Mouse (Mus musculus) neutrophil, adult 5-6 weeks (primary cell): Measurements from ENCODE around the gene Scd1. TPM values are rescaled to one million over a fixed set of nuclear protein-coding genes. Genes with fewer than 3 reads are reported as not detected.

Source experiments
- ATAC-seq: fragments of 151-379, 151-347 bp; 2 replicates; pipeline ENCODE4 v1.8.0; 2017; ENCODE audit warnings: mild to moderate bottlenecking, moderate TSS enrichment; ENCODE audit not compliant: insufficient number of reproducible peaks, poor library complexity, low FRiP score, severe bottlenecking; ENCODE audit errors: extremely low read depth
- total RNA-seq: library from RNA; stranded (forward); fragments of 200-1000 nt; gene quantifications from 2 replicates; pipeline ENCODE4 v1.2.3, GENCODE M21; 2017

Gene Scd1
- total RNA-seq: 296 and 305 TPM in 2 replicates

DNA sequence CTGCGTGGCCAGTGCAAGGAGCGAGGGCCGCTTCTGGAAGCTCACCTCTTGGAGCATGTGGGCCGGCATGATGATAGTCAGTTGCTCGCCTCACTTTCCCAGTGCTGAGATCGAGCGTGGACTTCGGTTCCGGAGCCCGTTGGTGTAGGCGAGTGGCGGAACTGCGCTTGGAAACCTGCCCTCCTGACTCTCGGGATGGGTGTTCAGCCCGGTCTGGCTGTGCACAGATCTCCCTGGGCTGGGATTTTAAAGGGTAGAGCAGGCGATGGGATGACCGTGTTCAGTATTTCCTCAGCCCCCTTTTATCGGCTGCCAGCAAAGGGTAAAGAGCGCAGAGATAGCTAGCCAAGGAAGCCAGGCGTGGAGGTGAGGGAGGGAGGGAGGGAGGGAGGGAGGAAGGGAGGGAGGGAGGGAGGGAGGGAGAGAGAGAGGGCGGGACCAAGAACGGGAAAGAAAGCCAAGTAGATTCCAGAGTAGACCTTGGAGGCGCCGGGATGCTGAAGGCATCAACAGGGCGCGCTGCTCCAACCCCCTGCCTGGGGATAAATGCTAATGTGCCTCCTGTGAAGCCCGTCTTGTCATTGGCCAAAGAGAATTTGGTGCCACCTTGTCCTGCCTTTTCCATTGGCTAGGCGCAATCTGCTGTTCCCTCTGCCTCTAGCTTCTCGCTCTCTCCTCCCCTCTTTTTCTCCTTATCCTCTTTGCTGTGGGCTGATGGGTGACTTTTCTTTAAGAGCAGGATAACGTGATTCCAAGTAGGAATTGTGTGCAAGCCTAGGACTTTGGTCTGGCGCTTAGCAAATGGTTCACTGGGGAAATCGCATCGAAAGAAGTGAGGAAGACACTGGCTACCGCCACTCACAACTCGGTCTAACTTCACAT lies at the start of gene Scd1:
Gene Scd1 (minus strand): TSS at position 539 of the 882 bp plus-strand sequence.
- peak; percentile 78 for ATAC-seq

DNA sequence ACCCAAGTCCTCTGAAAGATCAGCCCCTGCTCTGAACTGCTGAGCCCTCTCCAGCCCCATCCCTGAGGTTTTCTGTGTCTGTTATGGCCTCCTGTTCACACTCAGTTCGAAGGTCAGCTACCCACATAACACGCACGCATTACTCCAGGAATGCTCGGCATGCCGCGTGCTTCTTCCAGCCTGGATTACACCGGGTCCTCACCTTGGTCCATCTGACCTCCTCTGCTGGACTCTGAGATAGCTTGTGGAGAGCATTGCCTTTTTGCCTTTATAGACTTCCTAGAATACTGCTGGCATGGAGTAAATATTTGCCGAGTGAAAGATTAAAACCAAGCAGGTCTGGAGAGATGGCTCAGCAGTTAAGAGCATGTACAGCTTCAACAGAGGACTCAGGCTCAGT lies 47.7 kb upstream of the Scd1 start:
- ATAC-seq: no peak

DNA sequence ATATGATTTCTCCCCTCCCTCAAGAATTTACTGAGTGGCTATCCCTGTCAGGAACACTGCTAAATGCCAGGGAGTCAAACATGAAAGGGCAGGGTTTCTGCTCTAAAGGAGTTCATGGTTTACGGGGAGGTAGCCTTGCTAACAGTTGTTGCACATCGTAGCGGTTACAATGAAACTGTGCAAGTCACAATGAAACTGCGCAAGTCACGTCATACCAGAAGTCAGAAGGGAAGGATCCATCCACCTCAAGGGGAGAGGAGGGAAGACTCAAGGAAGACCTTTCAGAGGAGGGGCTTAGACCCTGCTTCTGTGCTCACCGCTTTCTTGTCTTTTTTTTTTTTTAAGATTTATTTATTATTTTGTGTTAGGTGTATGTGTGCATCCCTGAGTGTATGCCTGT lies 47.2 kb upstream of the Scd1 start:
- ATAC-seq: no peak

DNA sequence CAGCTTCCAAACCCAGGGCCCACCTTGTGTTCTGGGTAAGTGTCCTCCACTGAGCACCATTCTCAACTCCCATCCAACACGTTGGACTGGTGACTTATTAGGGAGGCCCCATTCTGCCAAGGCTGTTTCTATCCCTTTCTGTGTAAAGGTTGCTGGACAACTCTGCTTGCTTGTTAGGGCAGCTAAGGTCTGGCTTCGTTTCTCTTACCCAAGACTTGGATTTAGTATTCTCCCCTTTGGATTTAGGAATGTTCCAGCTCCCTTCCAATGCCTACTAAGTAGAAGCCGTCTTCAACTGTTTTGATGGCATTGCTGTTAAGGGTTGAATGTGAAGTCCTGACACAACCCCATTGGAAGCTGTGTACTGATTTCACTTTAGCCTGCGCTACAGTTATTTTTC lies 40.2 kb upstream of the Scd1 start:
- ATAC-seq: no peak

DNA sequence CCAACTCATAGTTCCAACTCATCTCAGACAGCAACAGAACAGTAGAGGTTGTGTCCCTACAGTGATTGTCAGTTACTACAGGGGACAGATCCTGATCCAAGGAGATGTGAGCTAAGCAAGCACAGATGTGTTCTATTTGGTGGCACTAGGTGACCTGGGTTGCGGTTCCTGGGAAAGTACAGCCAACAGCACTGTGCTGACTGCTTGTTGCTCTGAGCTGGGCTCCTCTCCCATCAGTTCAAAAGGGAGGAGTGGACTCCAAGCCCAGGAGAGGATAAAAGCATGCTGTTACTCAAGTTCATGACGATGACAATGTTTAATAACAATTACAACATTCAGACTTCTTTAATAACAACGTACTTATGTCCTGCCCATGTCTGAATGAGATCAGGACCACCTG lies 38.1 kb upstream of the Scd1 start:
- ATAC-seq: no peak

DNA sequence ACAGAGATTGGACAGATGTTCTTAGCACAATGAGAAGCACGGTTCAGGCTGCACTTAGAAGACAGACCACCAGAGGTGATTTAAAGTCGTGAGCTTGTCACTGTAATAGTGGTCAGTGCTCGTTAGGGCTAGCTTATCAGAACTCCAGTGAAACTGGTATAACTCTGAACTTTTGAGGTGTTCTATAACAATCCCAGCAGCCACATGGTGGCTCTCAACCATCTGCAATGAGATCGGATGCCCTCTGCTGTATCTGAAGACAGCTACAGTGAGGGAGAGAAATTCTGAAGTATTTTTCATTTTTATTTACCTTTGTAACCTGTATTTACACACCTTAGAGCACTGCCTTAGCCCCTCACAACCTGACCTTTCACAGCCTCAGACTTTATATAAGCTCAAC lies 31.6 kb upstream of the Scd1 start:
- no peak for ATAC-seq

DNA sequence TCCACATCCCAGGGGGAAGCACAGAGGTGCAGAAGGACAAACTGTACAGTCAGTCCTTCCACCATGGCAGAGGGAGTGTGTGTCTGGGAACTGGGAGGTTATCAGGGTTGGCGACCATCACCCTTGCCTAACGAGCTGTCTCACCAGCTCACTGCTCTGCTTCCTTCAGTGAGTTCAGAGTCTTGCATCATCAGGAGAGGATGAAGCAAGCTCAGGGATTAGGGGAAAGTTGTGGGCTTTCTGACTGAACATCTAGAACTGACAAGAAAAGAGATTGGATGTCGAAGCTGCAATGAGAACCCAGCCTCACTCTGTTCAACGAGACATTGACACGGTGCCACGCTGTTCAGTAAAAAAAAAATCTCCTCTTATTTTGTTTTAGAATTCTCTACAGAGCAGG lies 30.3 kb upstream of the Scd1 start:
- ATAC-seq: no peak

DNA sequence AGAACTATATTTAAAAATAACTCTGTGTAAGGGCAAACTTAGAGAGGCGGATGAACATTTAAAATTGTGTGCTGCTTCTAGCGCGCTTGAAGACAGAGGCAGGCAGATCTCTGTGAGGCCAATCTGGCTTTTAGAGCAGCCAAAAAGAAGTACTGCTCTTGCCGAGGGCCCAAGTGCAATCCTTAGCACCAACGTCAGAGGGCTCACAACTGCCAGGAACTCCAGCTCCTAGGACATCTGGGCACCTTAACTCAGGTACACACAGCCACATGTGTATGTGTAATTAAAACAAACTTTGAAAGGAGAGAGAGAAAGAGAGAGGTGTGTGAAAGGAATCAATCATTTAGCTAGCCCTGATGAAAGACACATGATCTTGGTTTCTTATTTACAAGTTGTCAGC lies 24.4 kb upstream of the Scd1 start:
- ATAC-seq: no peak

DNA sequence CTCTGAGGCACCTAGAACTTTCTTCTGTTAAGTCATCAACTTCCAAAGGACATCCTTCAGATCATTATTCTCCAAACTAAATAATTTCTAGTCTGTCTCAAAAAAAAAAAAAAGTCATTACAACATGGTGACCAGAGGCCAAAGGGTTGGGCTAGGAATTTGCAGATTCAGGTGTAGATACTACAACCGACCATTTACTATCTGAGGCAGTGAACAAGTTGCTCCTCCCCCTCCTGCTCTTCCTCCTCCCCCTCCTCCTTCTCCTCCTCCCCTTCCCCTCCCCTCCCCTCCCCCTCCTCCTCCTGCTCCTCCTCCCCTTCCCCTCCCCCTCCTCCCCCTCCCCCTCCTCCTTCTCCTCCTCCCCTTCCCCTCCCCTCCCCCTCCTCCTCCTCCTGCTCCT lies 20.0 kb upstream of the Scd1 start:
- ATAC-seq: no peak

DNA sequence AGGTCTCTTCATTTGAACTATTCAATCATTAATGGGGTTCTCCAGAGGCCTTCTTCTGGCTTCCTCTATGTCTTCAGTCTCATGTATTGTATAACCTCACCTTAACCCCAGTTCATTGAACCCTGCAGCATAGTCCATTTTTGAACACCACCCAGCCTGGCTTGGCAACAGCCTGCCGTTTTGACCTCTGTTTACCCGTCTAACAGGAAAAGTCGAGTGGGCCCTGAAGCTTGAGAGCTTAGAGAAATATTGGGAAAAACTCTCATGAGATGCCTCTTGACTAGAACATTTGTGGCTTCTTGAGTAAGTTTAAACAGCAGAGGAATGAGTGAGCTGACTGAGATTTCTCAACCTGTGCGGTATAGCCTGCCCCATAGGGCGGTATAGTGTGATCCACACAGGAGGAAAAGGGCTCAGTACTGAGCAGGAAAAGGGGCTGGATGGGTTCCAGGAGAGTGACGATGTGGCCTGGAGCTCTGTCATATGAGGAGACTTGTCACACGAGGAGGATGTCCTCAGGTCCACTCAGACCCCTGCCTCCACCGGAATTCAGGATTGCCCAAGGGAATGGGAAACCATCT lies 14.5 kb upstream of the Scd1 start:
- ATAC-seq: no peak

DNA sequence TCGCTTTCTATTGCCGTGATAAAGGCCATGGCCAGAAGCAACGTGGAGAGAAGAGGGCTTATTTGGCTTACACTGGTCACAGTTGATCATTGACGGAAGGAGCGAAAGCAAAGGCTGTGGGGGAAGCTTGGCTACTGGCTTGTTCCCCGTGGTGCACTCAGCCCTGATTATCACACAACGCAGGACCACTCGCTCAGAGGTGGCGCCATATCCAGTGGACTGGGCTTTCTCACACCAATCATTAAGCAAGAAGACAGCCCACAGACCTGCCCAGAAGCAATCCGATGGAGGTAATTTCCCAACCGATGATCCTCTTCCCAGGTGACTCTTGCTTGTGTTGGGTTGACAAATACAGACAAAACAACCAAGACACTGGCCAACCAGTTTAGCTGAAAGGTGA lies 11.9 kb upstream of the Scd1 start:
- no peak for ATAC-seq

DNA sequence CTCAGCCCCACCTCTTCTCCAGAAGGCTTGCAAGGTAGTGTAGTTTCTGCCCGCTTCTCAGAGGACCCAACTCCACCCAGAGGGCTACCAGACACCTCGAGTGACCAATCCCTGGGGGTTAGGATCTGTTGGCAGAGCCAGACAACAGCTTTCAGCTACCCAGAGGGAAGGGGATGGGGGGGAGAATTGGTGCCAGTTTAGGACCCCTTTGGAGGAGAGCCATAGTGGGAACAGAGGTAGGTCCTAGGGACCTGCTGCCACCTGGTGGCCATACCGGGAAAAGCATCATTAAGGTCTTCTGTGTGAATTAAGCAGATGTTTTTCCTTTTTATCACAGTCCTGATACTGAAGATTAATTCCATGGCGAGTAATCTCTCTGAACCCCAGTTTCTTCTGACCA lies 11.3 kb upstream of the Scd1 start:
- peak; percentile 46 for ATAC-seq

DNA sequence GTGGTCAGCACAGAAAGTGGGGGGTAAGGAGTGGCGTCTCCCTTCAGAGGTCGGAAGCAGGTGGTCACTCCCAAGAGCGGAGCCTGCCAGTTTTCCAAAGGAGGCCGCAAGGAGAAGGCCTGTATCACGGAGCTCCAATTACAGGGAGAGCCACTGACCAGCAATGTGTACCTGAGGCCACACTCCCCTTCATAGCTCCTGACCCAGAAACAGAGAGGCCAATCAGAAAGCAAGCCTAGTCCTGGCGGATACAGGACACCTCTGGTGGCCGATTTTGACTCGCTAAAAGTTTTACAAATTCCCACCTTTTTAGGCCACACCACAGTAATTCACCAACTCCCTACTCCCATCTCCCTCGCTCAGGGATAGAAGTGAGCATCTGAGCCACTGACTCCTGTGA lies 10.9 kb upstream of the Scd1 start:
- ATAC-seq: no peak

DNA sequence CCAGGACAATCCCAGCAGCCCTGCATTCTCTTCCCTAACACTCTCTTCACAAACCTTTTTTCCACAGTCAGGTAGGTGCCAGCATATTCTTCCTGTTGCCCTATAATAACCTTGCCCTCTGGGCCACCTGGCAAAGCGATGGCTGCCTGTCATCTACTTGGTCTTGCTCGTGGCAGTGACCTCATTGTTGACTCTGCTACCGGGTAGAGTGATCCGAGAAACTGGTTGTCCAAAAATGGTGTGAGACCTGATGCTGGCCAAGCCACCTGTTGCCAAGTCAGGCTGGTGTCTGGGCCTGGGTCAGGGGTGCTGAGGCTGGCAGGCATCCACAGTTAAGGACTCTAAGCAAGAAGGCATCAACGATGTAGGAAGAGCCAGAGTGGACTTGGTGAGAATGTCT lies 10.4 kb upstream of the Scd1 start:
- no peak for ATAC-seq

DNA sequence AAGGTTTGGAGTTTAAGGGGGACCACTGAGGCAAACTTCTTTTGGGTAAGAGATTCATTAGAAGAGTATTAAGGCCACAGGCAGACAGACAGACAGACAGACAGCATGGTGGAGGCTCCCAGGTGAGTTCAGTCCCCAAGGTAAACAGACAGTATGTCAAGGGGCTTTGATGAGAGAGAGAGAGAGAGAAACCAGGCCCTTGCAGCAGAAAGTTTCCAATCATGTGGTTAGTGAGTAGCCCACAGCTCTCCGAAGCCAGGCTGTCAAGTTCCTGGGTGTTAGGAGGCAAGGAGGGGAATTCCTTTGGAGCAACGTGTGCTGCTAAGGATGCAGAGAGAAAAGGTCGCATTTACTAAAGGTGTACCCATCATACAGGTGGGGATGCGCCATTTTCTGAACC lies 9.8 kb upstream of the Scd1 start:
- no peak for ATAC-seq

DNA sequence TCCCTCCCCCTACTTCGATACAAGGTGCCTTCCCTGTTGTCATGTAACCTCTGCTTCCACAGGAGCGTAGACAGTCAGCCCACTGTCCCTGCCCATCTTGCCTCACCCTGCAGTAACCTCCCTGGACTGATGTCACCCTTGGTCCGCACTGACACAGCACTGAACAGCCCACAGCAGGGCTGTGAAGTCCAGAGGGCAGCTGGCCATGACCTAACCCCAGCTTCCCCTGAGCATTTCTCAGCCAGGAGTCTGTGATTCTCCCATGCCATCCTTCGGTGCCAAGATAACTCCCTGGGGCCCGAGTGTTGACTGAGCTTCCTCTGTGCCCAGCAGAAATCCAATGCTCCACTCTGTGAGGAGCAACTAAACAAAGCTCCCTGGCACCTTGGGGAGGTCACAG lies 8.6 kb upstream of the Scd1 start:
- ATAC-seq: no peak

DNA sequence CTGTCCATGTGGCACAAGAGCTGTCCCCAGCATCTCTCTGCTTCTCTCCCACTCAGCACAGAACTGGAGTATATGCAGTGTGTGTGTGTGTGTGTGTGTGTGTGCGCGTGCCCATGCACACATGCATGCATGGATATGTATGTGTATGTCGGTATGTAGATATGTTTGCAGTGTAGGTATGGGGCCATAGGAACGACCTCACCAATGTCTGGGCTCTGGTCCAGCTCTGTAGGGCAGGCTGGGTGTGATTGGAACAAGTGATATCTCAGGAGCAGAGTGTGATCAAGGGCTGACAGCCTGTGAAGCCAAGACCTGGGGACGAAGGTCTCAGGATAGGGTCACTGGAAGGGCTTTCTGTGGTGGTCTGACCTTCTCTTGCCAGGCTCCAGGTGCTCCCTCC lies 7.8 kb upstream of the Scd1 start:
- ATAC-seq: no peak

DNA sequence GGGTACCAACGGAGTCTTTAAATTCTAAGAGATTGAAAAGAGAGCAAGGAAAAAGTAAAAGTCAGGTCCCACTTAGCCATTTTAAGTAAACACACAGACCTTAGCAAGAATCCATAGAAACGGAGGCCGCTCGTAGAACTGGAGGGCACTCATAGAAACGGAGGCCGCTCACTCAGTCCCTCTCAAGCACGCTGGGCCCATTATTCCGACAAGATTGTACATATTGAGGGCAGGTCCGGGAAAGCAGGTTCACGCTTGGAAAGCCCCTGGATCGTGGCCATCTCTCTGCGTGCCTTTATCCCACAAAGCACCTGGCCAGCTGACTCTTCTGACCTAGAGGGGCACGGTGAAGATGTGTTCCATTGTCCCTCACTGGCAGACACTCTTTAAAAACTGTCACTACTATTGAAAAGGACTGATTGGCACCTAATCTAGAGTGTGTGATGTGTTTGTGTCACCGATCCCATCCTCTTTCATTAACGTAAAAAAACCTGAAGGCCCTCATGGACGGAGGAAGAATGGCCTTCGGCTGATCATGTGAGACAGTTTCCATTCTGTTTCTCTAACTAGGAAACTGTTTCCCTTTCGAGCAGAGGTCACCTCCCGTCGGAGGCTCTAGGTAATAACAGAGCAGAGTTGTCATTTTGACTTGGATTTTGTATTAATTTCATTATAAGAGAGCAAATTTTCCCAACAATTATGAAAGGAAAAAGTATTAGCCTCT lies 2.8 kb upstream of the Scd1 start:
- no peak for ATAC-seq

DNA sequence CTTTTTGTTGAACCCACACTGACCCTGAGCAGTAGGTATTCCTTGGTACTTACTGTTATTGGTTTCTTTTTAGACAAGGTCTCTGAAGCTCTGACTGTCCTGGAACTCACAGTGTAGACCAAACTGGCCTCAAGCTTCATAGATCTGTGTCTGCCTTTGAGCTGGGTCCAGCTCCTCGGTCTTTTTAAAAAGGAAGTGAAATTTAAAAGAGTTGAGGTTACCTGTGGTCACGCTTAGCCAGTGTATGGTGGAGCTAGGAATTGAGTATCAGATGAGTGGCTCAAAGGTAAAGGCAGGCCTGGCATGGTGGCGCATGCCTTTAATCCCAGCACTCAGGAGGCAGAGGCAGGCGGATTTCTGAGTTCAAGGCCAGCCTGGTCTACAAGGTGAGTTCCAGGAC lies 916 bp upstream of the Scd1 start:
- ATAC-seq: peak; percentile 44

DNA sequence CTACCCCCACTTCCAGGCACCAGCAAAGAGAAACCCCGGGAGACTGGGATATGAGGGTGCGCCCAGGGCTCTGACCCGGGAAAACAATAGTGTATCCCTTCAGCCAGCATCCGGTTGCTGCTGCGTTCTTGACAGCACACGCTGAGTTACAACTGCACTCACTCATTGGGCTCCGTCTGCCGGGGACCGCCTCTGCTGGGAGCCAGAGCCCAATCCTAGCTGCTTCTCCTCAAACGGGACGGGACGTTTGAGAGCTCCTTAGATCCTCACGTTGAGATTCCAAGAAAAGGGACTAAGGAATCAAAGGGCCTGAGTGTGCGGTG lies 505 bp upstream of the Scd1 start:
- ATAC-seq: no peak
